Mouse (Mus musculus): ENCODE results near the gene Igfbp7. TPM values are rescaled to one million over a fixed set of nuclear protein-coding genes. Genes with fewer than 3 reads are reported as not detected.

Igfbp7 gene
- 1.1 TPM for total RNA-seq (2023)

GRCm38 (mm10) chr5:77407341-77408298, at the start of gene Igfbp7:
TSS of gene Igfbp7 (minus strand) at chr5:77408041.

GRCm38 (mm10) chr5:77309924-77310772, 97.7 kb downstream of the Igfbp7 start, which contains the start of the genes Noa1 and Polr2b:
TSS of gene Noa1 (minus strand) at chr5:77310084.
TSS of gene Polr2b (plus strand) at chr5:77310147.

Other genes with a start within 250 kb of the Igfbp7 start
- not detected for gene Spink2, start 196.6 kb downstream of the Igfbp7 start, total RNA-seq (2023)
- gene Rest, start 142.6 kb downstream of the Igfbp7 start, total RNA-seq (2023), result 25.8 TPM
- 20.6 TPM for gene Noa1, start 98.0 kb downstream of the Igfbp7 start, total RNA-seq (2023)
- 42.4 TPM for gene Polr2b, start 97.9 kb downstream of the Igfbp7 start, total RNA-seq (2023)

Data from CD8-positive naive resting alpha-beta T cell, adult 57 days (primary cell).